Mouse (Mus musculus) olfactory bulb, adult 2 months (tissue): Measurements from ENCODE around the gene Psmb7.

ENCODE experiments used
- CTCF ChIP-seq: fragments of 200-500 bp; IDR thresholded peaks from 2 replicates; pipeline ENCODE4 v1.5.1; 2012; ENCODE audit warnings: low read depth, mild to moderate bottlenecking, low read length, moderate library complexity; ENCODE audit not compliant: insufficient read depth
- POLR2A ChIP-seq: fragments of 200-500 bp; IDR thresholded peaks from 2 replicates; pipeline ENCODE4 v1.6.1; 2012; ENCODE audit warnings: mild to moderate bottlenecking, low read depth, low read length, moderate library complexity; ENCODE audit not compliant: insufficient read depth

GRCm38 (mm10) chr2:38689881-38690280 lies 46.0 kb upstream of the Psmb7 start:
- TF ChIP-seq POLR2A = no peak
- no peak for TF ChIP-seq CTCF
